Mouse (Mus musculus): Measurements from ENCODE around the gene Cfap61. TPM values are rescaled to one million over a fixed set of nuclear protein-coding genes. Genes with fewer than 3 reads are reported as not detected.

Cfap61 gene
- polyA plus RNA-seq, 1 experiment from 2014 or later: not detected

DNA sequence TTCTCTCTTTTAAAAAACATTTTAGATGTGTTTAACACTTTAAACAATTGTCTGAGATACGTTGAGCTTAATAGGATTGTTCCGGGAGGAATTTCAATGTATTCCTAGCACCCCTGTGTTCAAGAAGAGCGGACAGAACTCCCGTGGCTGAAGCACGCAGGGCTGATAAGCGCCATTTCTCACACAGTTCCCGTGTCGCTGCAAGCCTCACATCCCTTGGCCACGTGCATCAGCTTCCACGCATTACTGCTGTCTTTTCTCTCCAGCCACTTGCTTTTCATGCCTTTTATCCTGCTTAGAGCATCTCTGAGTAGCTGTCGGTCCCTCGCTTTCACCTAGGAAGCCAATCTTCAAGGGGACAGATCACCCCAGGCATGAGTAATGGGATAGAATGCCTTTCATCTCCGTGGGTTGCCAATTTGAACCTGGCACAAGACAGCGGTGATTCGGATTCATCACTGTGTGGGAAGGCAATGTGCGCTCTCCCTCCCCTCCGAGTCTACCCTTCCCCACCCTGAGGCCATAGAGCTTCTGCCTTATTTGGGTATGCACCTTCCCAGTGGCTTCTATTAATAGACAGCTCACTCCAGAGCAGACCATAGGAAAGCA lies 113.7 kb downstream of the Cfap61 start:
- TF ChIP-seq CTCF (IDR thresholded peaks at IDR 0.05; ENCODE audit: low read depth): no peak
- no peak for TF ChIP-seq EP300 (IDR thresholded peaks at IDR 0.05; ENCODE audit: low read depth)
- Histone ChIP-seq H3K4me2 (ENCODE audit: low read depth, low read length) (no peak overlapping the region), H3K36me3 (replicated peaks; ENCODE audit: insufficient read depth, low read length) (no peaks in the 10 kb centered on the region), H3K27me3 (ENCODE audit: insufficient read depth, low read length) (no peaks in the 10 kb centered on the region), H3K9ac (replicated peaks) (no peak overlapping the region), H3K9me3 (ENCODE audit: low read length) (no peaks in the 10 kb centered on the region), H3K4me3 (ENCODE audit: low read depth, low read length) (no peak overlapping the region), H3K4me1 (ENCODE audit: insufficient read depth) (no peaks in the 10 kb centered on the region), H3K27ac (ENCODE audit: low read depth) (no peak overlapping the region)
- no peak for ATAC-seq
- DNase-seq: no peak
- WGBS (ENCODE audit: insufficient replicate concordance): 71% methylated on average over 17 of the region's 17 CpGs

DNA sequence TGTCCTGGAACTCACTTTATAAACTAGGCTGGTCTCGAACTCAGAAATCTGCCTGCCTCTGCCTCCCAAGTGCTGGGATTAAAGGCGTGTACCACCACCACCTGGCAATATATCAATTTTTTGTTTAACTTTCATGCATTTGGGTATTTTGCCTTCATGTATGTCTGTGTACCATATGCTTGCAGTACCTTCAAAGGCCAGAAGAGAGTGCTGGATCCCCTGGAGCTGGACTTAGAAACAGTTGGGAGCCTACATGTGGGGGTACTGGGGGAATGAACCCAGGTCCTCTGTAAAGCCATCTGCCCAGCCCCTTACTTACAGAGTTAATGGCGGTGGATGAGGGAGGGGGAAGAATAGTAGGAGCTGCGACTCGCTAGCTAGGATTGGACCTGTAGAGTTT lies 114.8 kb downstream of the Cfap61 start:
- Histone ChIP-seq H3K27ac (ENCODE audit: low read depth) (no peak overlapping the region), H3K4me2 (ENCODE audit: low read depth, low read length) (no peak overlapping the region), H3K4me3 (ENCODE audit: low read depth, low read length) (no peak overlapping the region), H3K4me1 (ENCODE audit: insufficient read depth) (no peaks in the 10 kb centered on the region), H3K9me3 (ENCODE audit: low read length) (no peaks in the 10 kb centered on the region), H3K36me3 (replicated peaks; ENCODE audit: insufficient read depth, low read length) (no peaks in the 10 kb centered on the region), H3K27me3 (ENCODE audit: insufficient read depth, low read length) (no peaks in the 10 kb centered on the region), H3K9ac (replicated peaks) (no peak overlapping the region)
- ATAC-seq: no peak
- no peak for DNase-seq
- 74% methylated on average over 5 of the region's 5 CpGs for WGBS (ENCODE audit: insufficient replicate concordance)
- TF ChIP-seq EP300 (IDR thresholded peaks at IDR 0.05; ENCODE audit: low read depth): no peak
- TF ChIP-seq CTCF (IDR thresholded peaks at IDR 0.05; ENCODE audit: low read depth): peak; percentile 47

DNA sequence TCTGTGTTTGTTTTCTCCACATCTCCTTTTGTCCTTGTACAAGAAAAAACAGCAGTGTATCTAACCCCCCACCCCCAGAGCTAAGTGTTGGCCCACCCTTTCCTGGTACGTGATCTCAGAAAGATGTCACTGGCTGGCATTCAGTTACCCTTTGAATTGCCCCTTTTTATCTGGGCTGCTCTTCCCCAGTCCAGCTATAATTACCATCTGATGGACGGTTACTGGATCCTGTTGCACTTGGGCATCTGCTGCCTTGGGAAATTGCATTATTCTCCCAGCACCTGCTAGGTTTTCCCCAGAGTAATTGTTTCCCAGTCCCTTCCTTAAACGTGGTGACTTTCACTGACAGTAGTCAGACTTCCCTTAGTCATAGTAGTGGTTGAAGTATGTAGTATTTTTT lies 115.5 kb downstream of the Cfap61 start:
- no peak overlapping the region for H3K27ac ChIP-seq (ENCODE audit: low read depth)
- 34% methylated on average over 3 of the region's 3 CpGs for WGBS (ENCODE audit: insufficient replicate concordance)
- no peaks in the 10 kb centered on the region for H3K4me1 ChIP-seq (ENCODE audit: insufficient read depth)
- H3K27me3 ChIP-seq (ENCODE audit: insufficient read depth, low read length): no peaks in the 10 kb centered on the region
- H3K9ac ChIP-seq (replicated peaks): no peak overlapping the region
- H3K9me3 ChIP-seq (ENCODE audit: low read length): no peaks in the 10 kb centered on the region
- H3K4me3 ChIP-seq (ENCODE audit: low read depth, low read length): no peak overlapping the region
- no peaks in the 10 kb centered on the region for H3K36me3 ChIP-seq (replicated peaks; ENCODE audit: insufficient read depth, low read length)
- TF ChIP-seq CTCF (IDR thresholded peaks at IDR 0.05; ENCODE audit: low read depth) (no peak), EP300 (IDR thresholded peaks at IDR 0.05; ENCODE audit: low read depth) (no peak)
- DNase-seq (no peak), ATAC-seq (no peak)
- no peak overlapping the region for H3K4me2 ChIP-seq (ENCODE audit: low read depth, low read length)

DNA sequence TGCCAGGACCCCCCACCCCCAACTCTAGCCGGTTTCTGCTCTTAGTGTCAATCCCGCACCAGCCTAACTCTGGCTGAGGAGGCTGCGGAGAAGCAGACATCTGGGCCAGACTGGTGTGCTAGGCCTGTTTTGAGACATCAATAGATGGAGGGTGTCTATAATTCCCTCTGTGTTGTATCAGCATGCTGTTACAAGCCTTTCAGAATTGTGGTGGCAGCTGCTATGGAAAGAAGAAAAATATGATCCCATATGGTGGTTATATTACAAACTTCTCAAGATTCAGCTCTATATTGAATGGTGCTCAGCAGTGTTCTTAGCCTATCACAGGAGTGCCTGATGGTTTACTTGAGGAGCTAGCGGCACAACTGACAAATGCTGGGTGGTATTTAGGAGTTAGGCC lies 116.8 kb downstream of the Cfap61 start:
- TF ChIP-seq CTCF (IDR thresholded peaks at IDR 0.05; ENCODE audit: low read depth): no peak
- no peak for TF ChIP-seq EP300 (IDR thresholded peaks at IDR 0.05; ENCODE audit: low read depth)
- Histone ChIP-seq H3K36me3 (replicated peaks; ENCODE audit: insufficient read depth, low read length) (no peaks in the 10 kb centered on the region), H3K9me3 (ENCODE audit: low read length) (no peaks in the 10 kb centered on the region), H3K27ac (ENCODE audit: low read depth) (no peak overlapping the region), H3K4me2 (ENCODE audit: low read depth, low read length) (no peak overlapping the region), H3K27me3 (ENCODE audit: insufficient read depth, low read length) (no peaks in the 10 kb centered on the region), H3K4me3 (ENCODE audit: low read depth, low read length) (no peak overlapping the region), H3K9ac (replicated peaks) (no peak overlapping the region), H3K4me1 (ENCODE audit: insufficient read depth) (no peaks in the 10 kb centered on the region)
- ATAC-seq (no peak), DNase-seq (no peak)
- 83% methylated on average over 4 of the region's 4 CpGs for WGBS (ENCODE audit: insufficient replicate concordance)

DNA sequence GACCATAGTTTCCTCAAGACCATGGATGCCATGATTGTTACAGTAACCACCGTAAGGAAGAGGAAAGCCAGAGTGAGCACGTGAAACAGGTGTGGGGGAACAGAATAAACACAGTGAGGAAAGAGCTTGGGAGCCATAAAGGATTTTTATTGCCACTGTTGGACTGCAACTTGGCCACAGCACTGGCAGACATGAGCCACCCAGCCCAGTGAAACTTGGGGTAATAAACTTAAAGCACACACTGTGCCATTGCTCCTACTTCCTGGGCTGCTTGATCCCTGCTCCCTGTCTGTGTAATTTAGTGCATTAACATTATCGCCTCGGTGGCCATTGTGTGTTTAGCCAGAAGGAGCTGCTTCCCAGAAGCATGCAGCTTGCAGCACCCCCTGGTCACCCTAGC lies 122.5 kb downstream of the Cfap61 start:
- WGBS (ENCODE audit: insufficient replicate concordance): 43% methylated on average over 4 of the region's 4 CpGs
- Histone ChIP-seq H3K27me3 (ENCODE audit: insufficient read depth, low read length) (no peaks in the 10 kb centered on the region), H3K9ac (replicated peaks) (no peak overlapping the region), H3K27ac (ENCODE audit: low read depth) (no peak overlapping the region), H3K4me1 (ENCODE audit: insufficient read depth) (no peaks in the 10 kb centered on the region), H3K4me3 (ENCODE audit: low read depth, low read length) (no peak overlapping the region), H3K36me3 (replicated peaks; ENCODE audit: insufficient read depth, low read length) (no peaks in the 10 kb centered on the region), H3K4me2 (ENCODE audit: low read depth, low read length) (no peak overlapping the region), H3K9me3 (ENCODE audit: low read length) (no peaks in the 10 kb centered on the region)
- DNase-seq: no peak
- TF ChIP-seq CTCF (IDR thresholded peaks at IDR 0.05; ENCODE audit: low read depth) (no peak), EP300 (IDR thresholded peaks at IDR 0.05; ENCODE audit: low read depth) (no peak)
- no peak for ATAC-seq

DNA sequence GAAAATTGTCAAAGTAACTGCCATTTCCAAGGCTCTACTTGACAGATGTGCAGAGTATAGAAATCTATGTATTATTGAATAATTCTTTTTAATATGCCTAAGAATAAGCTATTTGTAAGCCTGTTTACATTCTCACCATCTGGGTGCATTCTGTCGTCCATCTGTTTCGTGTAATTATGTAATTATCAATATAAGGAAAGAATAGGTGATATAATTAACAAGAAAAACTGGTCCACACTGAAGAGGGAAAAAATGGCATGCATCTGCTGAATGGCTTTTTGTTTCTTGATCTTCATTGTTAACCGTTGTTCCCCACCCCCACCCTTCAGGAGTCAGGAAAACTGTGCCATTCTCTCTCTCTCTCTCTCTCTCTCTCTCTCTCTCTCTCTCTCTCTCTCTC lies 124.2 kb downstream of the Cfap61 start:
- Histone ChIP-seq H3K9ac (replicated peaks) (no peak overlapping the region), H3K9me3 (ENCODE audit: low read length) (no peaks in the 10 kb centered on the region), H3K36me3 (replicated peaks; ENCODE audit: insufficient read depth, low read length) (no peaks in the 10 kb centered on the region), H3K4me3 (ENCODE audit: low read depth, low read length) (no peak overlapping the region), H3K27me3 (ENCODE audit: insufficient read depth, low read length) (no peaks in the 10 kb centered on the region), H3K4me1 (ENCODE audit: insufficient read depth) (no peaks in the 10 kb centered on the region), H3K27ac (ENCODE audit: low read depth) (no peak overlapping the region), H3K4me2 (ENCODE audit: low read depth, low read length) (no peak overlapping the region)
- ATAC-seq (no peak), DNase-seq (no peak)
- TF ChIP-seq EP300 (IDR thresholded peaks at IDR 0.05; ENCODE audit: low read depth): no peak
- no peak for TF ChIP-seq CTCF (IDR thresholded peaks at IDR 0.05; ENCODE audit: low read depth)
- 70% methylated on average over 3 of the region's 3 CpGs for WGBS (ENCODE audit: insufficient replicate concordance)

Data from liver, postnatal 0 days (tissue).